Mouse (Mus musculus): ENCODE results near the gene Prtg. TPM values are rescaled to one million over a fixed set of nuclear protein-coding genes. Genes with fewer than 3 reads are reported as not detected.
A peak's percentile ranks its signal among the peaks of the same experiment; 100 is the strongest.

The Prtg gene
- polyA plus RNA-seq, 2 experiments from 2014 or later, result not detected

DNA sequence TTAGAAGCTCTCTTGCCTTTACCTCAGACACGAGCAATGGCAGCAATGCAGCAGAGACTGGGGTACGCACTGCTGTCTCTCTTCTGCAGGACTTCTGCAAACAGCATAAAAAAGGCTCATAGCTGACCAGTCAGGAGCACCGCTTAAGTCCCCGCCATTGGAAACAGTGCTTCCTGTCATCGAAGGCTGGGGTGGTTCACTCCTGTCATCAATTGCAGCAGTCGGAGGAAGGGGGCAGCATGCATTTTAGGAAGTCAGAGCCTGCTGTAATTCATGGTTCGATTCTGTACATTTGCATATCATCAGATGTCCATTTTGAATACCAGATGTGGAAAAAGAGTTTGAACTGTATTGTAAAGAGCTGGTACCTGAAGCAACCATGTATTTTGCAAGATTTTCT, 109.1 kb downstream of the Prtg start:
- ATAC-seq, result no peak

DNA sequence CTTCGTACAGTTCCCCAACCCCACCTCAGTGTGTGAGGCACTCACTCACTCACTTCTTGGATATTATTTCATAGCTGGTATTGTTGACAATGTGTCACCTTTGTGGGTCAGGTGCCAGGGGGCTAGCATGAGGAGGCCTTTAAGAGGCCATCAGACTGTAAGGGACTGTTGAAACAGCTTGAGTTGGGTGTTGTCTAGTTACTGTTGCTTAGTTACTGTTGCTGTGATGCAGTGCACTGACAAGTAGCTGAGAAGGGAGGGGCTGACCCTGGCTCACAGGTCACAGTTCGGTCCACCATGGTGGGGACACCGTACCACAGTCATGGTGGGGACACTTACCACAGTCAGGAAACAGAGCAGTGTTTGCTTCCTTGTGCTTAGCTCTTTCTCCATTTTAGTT, 116.4 kb downstream of the Prtg start:
- ATAC-seq, result no peak

DNA sequence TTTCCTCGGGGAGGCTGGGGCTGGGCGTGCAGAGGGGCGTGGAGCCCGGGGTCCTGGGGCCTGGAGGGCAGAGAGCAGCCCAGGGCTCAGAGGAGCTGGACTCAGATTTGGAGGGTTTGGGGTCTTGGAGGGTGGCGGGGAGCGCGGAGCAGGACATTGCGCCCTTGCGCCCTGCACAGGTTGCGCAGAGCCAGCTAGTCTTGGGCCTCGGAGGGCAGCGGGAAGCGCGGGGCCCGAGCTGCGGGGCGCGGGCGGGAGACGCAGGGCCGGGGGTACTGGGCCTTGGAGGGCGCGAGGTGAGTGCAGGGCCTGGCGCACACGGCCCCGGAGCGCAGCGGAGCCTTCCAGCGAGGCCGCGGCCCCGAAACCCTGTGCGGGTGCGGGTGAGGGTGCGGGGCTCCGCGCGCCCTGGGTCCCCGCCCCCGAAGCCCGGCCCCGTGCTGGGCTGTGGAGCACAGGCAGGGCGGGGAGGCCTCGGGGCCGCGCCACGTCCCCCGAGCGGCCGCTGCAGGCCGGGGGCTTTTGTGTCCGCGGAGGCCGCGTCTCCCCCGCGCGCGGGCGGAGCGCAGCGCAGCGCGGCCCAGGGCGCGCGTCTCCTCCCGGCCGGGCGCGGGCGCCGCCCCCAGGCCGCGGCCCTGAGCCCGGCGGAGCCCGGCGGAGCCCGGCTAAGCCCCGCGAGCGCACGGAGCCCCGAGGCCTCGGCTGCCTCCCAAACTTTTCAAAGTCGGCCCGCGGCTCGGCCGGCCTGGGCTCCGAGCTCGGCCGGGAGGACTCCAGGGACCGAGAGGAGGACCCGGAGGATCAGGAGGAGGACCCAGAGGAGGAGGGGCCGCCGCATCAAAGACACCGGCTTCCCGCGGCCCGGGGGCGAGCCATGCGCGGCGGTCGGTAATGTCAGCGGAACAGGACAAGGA, 118.6 kb downstream of the Prtg start, which contains the start of gene Pygo1:
TSS of gene Pygo1 (plus strand) at position 625 of the 914 bp plus-strand sequence.
- no peak for ATAC-seq

DNA sequence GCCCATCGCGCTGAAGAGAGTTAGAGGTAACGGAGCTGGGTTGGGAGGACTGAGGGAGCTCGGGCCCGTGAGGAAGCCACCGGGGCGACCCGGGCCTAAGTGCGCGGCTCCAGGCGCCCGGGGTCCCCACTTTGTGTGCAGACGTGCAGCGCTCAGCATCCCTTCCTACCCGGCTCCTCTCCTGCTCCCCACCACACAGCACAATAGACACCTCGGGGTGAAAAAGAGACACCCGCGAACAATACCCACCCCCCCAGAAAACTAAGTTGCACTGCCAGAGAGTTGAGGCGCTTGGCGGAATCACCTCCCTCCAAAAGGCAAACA, 119.2 kb downstream of the Prtg start:
- no peak for ATAC-seq

DNA sequence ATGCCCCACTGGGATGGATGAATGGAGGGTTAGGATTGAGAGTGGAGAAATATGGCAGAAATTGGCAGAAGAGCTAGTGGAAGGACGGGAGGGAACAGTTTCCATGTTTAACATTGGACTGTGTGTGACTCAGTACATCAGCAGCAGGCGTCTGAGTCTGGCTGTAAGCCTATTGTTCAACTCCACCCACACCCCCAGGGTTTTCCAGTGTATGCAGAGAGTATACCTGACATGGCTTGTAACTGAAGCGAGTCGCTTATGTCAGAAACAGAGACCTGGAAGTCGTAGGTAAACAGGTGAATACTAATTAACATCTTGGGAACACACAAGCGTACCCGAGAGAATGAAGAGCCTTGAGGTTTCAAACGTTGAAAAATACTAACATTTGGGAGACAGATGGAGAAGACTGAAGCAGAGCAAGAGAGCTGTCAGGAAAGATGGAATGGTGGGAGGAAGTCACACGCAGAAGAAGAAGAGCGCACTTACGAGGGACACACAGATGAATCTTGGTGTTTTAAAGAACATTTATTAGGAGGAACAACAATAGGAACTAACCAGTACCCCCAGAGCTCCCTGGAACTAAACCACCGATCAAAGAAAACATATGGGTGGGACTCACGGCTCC, 124.6 kb downstream of the Prtg start:
- no peak for ATAC-seq

DNA sequence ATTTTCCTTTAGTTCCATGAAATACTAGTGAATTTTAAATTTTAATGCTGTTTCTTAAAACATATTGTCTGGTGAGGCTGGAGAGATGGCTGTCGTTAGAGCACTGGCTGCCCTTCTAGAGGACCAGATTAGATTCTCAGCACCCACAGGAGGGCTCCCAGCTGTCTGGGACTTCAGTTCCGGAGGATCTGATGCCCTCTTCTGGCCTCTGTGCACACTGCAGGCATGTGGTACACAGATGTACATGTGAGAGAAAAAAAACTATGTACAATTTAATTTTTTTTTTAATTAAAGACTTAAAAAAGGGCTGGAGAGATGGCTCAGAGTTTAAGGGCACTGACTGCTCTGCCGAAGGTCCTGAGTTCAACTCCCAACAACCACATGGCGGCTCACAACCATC, 128.6 kb downstream of the Prtg start:
- ATAC-seq, result no peak

DNA sequence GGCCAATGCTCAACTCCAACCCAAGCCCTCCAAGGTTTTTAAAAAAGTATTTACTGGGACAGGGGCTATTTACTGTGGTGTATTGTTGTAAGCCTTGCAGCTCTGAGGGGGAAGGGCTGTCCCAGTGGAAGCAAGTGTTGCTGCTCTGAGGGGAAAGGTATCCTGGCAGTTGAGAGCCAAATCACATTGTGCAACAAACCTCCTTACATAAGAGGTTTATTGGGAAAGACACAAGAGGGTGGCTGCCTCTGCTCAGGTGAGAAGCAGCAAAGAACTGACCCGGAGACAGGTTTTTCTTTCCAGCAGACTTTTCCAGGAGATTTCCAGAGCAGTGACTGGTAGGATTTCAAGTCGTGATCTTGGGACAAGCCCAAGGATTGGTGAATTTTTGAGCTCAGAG, 129.6 kb downstream of the Prtg start:
- no peak for ATAC-seq

DNA sequence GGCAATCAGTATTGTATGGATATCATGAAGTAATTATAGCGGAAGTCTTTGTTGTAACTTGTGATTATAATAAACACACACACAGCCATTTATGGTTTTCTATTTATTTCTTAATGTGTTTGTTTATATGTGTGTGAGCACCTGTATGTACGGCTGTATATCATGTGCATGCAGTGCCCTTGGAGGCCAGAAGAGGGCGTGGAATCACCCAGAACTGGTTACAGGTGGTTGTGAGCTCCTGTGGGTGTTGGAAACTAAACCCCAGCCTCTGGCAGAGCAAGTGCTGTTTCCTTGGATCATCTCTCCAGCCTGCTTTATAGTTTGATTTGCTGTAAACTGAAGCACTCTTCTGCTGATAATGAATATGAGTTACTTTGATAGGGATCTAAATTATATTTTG, 136.8 kb downstream of the Prtg start:
- no peak for ATAC-seq

DNA sequence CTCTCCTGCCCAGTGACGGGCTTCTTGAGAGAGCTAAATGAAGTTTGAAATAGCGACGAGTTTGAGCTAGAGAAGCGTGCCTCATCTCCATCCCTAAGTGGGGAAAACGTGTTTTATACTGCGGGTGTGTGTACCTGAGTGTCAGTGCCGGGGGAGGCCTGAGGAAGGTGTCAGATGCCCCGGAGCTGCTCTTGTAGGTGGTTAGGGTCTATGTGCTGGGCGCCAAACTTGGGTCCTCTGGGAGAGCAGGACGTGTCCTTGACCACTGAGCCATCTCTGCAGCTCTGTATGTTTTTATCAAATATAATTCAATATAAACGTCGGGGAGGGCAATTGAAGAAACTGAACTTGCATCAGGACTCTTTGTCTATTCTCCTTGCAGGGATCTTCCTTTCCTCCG, 137.6 kb downstream of the Prtg start:
- no peak for ATAC-seq

DNA sequence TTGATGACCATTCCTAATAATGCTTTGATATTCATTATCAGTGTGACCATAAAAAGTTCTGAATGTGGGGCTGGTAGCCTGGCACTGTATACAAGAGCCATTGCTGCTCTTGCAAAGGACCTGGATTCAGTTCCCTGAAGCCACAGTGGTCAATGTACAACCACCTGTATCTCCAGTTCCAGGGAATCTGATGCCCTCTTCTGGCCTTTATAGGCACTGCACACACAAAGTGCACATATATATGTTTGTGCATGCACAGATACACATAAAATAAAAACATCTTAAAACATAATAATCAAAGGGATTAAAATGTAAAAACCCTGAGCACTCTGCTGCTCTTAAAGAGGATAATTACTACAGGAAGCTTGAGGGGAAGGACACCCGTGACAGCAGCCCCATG, 140.3 kb downstream of the Prtg start:
- ATAC-seq, result no peak

DNA sequence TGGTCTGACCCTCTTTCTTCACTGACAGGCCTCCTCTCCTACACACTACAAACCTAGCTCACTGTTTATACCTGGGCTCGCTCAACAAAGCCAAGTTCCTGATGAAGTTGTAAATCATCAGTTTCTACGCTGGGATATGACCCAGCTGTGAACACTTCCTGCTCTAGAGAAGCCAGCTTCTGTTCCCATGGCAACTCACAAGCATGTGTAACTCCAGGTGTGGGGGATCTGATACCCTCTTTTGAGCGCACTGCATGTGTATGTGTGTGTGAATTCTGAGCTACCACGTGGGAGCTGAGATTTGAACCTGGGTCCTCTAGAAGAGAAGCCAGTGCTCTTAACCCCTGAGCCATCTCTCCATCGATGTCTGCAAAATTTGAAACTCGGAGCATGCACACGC, 142.9 kb downstream of the Prtg start:
- no peak for ATAC-seq

DNA sequence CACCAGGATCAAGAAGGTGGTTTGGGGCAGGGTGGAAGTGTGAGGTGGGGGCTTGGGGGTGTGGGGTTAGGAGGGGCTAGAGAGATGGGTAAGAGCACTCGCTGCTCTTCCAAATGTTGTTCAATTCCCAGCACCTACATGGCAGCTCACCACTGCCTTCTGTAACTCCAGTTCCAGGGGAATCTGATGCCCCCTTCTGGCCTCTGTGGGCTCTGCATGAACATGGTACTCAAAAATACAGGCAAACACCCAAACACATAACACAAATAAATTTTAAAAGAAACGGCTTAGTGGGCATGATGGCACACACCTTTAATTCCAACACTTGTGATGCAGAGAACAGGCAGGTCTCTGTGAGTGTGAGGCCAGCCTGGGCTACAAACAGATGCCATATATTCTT, 148.1 kb downstream of the Prtg start:
- no peak for ATAC-seq

DNA sequence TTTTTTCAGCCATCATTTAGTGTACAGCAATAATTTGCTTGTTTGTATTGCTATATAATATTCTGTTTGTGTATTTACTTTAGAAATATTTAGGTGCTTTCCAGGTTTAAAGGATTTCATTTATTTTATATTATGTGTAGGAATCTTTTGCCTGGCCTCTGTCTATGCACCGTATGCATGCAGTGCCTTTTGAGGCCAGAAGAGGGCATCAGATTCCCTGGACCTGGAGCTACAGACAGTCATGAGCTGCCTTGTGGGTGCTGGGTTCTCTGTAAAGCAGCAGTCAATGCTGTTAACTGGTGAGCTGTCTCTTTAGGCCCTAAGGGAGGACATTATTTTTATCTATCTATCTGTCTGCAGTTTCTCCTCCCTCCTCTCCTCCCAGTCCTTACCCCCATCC, 148.9 kb downstream of the Prtg start:
- no peak for ATAC-seq

DNA sequence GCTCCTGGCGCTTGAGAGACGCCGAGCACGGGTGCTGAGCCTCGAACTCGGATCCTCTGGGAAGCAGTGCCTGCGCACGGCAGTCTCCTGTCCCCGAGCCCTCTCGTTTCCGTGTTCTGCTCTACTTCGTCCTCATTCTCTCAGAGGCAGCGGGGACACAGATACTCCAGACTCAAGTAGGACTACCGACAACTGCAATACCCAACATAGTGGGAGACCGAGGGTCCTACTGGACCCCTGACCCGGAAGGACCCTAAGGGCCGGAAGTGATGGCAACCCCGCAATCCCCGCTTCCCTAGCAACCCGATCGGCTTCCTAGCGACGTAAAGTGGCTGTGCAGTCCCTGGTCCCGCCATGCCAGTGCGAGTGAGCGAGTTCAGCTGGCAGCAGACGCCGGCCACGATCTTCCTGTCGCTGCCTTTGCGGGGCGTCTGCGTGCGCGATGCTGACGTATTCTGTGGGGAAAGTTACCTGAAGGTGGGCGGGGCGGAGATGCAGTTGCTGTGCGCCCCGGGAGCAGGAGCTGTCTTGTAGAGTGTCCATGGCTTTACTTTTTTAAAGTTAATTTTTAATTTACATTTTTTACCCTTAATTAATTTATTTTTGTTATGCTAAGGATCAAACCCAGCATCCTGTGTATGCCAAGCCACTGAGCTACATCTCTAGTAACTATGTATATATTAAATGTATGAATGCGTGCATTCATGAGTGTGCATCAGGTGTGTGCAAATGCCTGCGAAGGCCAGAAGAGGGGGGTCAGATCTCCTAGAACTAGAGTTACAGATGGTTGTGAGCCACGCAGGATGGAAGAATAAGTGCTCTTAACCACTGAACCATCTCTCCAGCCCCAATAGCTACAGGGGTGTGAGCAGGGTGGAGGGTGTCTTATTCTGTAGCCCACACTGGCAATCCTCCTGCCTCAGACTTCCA, 152.1 kb downstream of the Prtg start, which contains the start of the genes Dyx1c1 and Gm44503:
TSS of gene Dyx1c1 (plus strand) at position 265 of the 930 bp plus-strand sequence.
TSS of gene Gm44503 (plus strand) at position 332 of the 930 bp plus-strand sequence.
- ATAC-seq, result peak; percentile 80

DNA sequence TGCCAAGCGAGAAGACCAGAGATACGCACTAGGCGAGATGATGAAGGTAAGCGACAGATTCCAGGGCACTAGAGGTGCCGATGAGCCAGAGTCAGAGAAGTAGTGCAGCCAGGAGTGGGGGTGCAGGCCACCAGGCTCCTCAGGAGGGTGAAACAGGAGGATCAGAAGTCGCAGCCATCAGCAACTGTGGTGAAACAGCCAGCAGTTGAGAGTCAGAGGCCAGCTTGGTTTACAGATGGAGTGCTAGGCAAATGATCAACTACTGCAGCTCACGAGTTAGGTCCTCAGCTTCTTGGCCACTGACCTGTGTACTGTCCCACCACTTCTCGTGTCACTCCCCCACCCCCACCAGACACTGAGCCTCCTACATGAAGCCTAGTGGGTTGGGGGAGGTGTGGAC, 154.7 kb downstream of the Prtg start:
- no peak for ATAC-seq

DNA sequence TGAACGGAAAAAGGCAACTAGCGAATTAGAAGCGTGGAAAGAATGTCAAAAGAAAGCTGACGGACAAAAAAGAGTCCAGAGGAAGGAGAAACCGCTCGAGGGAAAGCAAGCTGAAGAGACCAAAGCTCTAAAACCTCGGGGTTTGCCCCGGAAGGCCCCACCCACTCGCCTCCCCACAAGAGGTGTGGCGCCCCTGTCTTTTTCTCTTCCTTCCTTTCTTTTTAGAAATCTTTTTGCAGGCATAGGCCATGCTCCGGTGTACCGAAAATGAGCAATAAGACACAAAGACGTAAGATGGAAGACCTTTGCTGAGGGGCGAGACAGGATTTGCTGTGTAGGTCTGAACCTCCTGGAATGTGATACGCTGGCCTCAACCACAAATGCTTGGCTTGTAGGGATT, 155.3 kb downstream of the Prtg start:
- ATAC-seq, result peak; percentile 71

Other genes with a start within 250 kb of the Prtg start
- 1 to 10 TPM; 1.2 to 1.3 TPM for gene Nedd4, start 144.5 kb upstream of the Prtg start, polyA plus RNA-seq (2017; shearing (Covaris generic))
- not detected for gene Pygo1, start 118.8 kb downstream of the Prtg start, polyA plus RNA-seq (2017; shearing (Covaris generic))
- 1 to 10 TPM; 5.5 to 8.1 TPM for gene Dyx1c1, start 151.9 kb downstream of the Prtg start, polyA plus RNA-seq (2017; shearing (Covaris generic))
- gene Gm44503, start 152.0 kb downstream of the Prtg start, polyA plus RNA-seq (2017; shearing (Covaris generic)), result not detected
- 1 to 10 TPM; 3.4 to 7.9 TPM for gene Ccpg1os, start 178.5 kb downstream of the Prtg start, polyA plus RNA-seq (2017; shearing (Covaris generic))
- gene Ccpg1, start 178.6 kb downstream of the Prtg start, polyA plus RNA-seq (2017; shearing (Covaris generic)), result 10 to 100 TPM; 72.5 to 77.4 TPM
- 10 to 100 TPM; 13.0 to 15.6 TPM for gene Pigb, start 233.5 kb downstream of the Prtg start, polyA plus RNA-seq (2017; shearing (Covaris generic))
- 10 to 100 TPM; 33.8 to 42.7 TPM for gene Rab27a, start 238.0 kb downstream of the Prtg start, polyA plus RNA-seq (2017; shearing (Covaris generic))

Data from activated CD4-positive, CD25-positive, alpha-beta regulatory T cell, adult 4 months (primary cell).